Mouse (Mus musculus) heart, embryonic 14.5 days (tissue): ENCODE measurements at regions not wholly inside any gene's neighbourhood (a gene's known extent, or its start where the extent isn't known, plus 50 kb on each side); places are given as distances from the start of the nearest gene placed in this dataset.

Experiments
- ATAC-seq: fragments of 200-750 bp; cut with Nextera tagmentation; 2 replicates; pipeline ENCODE4 v1.8.0; 2017; ENCODE audit warnings: low read depth, moderate TSS enrichment; ENCODE audit not compliant: insufficient number of reproducible peaks, insufficient read depth, low FRiP score
- H3K27ac ChIP-seq, 2 experiments: fragments of 200-500 bp in 1 of 2; fragments of 300-500 bp in 1 of 2; sonication (generic) in 1 of 2; replicated peaks in 1 of 2; 2 replicates each; pipeline ENCODE4 v1.5.1; 2012 to 2014; ENCODE audit warnings: low read depth in 2 of 2, low read length in 2 of 2, control low read depth in 1 of 2, mild to moderate bottlenecking in 1 of 2, mixed read lengths in 1 of 2; ENCODE audit not compliant: control insufficient read depth in 1 of 2, insufficient read depth in 1 of 2
- H3K27me3 ChIP-seq: fragments of 300-500 bp; sonication (generic); 2 replicates; pipeline ENCODE4 v1.6.1; 2014; ENCODE audit warnings: mild to moderate bottlenecking, low read length, control low read depth; ENCODE audit not compliant: control insufficient read depth, insufficient read depth
- H3K36me3 ChIP-seq: fragments of 300-500 bp; sonication (generic); 2 replicates; pipeline ENCODE4 v1.6.1; 2014; ENCODE audit warnings: mild to moderate bottlenecking, control low read depth, low read length, mixed read lengths; ENCODE audit not compliant: control insufficient read depth, insufficient read depth
- H3K4me1 ChIP-seq, 2 experiments: fragments of 200-500 bp in 1 of 2; fragments of 300-500 bp in 1 of 2; sonication (generic) in 1 of 2; 2 replicates each; pipeline ENCODE4 v1.6.1; 2012 to 2014; ENCODE audit warnings: low read length in 2 of 2, control low read depth in 1 of 2, mixed read lengths in 1 of 2; ENCODE audit not compliant: control insufficient read depth in 2 of 2, insufficient read depth in 2 of 2
- H3K4me2 ChIP-seq: fragments of 300-500 bp; sonication (generic); 2 replicates; pipeline ENCODE4 v1.6.1; 2014; ENCODE audit warnings: mild to moderate bottlenecking, low read length
- H3K4me3 ChIP-seq, 2 experiments: fragments of 200-500 bp in 1 of 2; fragments of 300-500 bp in 1 of 2; sonication (generic) in 1 of 2; 2 replicates each; pipeline ENCODE4 v1.5.1; 2012 to 2014; ENCODE audit warnings: low read length in 2 of 2, mild to moderate bottlenecking in 2 of 2, control low read depth in 1 of 2, low read depth in 1 of 2, moderate library complexity in 1 of 2; ENCODE audit not compliant: control insufficient read depth in 1 of 2, insufficient read depth in 1 of 2
- H3K9ac ChIP-seq: fragments of 300-500 bp; sonication (generic); 2 replicates; pipeline ENCODE4 v1.6.1; 2014; ENCODE audit warnings: mild to moderate bottlenecking, low read length
- H3K9me3 ChIP-seq: fragments of 300-500 bp; sonication (generic); 2 replicates; pipeline ENCODE4 v1.6.1; 2016; ENCODE audit warnings: low read length, control low read depth; ENCODE audit not compliant: control insufficient read depth
- WGBS: fragments of 180-500 bp; shearing (Covaris S2); extraction: QIAGEN DNeasy Blood & Tissue Kit; methylation state at CpG from one replicate; pipeline ENCODE4 v1.1.7; 2014; 5-methylcytosine and 5-hydroxymethylcytosine counted together

DNA sequence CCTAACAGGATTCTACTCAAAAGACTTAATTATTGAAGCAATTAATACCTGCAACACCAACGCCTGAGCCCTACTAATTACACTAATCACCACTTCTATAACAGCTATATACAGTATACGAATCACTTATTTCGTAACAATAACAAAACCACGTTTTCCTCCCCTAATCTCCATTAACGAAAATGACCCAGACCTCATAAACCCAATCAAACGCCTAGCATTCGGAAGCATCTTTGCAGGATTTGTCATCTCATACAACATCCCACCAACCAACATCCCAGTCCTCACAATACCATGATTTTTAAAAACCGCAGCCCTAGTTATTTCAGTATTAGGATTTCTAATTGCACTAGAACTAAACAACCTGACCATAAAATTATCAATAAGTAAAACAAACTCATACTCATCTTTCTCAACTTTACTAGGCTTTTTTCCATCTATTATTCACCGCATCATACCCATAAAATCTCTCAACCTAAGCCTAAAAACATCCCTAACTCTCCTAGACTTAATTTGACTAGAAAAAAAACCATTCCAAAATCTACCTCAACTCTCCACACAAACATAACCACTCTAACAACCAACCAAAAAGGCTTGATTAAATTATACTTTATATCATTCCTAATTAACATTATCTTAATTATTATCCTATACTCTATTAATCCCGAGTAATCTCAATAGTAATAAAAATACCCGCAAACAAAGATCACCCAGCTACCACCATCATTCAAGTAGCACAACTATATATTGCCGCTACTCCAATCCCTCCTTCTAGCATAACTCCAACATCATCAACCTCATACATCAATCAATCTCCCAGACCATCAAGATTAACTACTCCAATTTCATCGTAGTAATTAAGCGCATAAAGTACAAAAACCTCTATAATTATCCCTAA is 830.9 kb upstream of the Tyrp1 start:
- ATAC-seq = peak; percentile 100
- 0 out of 2 replicates have a peak, but pooled peaks cover 2% of the 10 kb centered on the region for H3K9me3 ChIP-seq
- H3K27ac ChIP-seq = no peak overlapping the region
- no peak overlapping the region for H3K9ac ChIP-seq
- H3K27me3 ChIP-seq = no peaks in the 10 kb centered on the region
- no peaks in the 10 kb centered on the region for H3K36me3 ChIP-seq
- no peak overlapping the region for H3K4me2 ChIP-seq
- H3K4me3 ChIP-seq = no peak overlapping the region
- WGBS = 82% methylated on average over 14 of the region's 14 CpGs
- no peaks in the 10 kb centered on the region for H3K4me1 ChIP-seq

DNA sequence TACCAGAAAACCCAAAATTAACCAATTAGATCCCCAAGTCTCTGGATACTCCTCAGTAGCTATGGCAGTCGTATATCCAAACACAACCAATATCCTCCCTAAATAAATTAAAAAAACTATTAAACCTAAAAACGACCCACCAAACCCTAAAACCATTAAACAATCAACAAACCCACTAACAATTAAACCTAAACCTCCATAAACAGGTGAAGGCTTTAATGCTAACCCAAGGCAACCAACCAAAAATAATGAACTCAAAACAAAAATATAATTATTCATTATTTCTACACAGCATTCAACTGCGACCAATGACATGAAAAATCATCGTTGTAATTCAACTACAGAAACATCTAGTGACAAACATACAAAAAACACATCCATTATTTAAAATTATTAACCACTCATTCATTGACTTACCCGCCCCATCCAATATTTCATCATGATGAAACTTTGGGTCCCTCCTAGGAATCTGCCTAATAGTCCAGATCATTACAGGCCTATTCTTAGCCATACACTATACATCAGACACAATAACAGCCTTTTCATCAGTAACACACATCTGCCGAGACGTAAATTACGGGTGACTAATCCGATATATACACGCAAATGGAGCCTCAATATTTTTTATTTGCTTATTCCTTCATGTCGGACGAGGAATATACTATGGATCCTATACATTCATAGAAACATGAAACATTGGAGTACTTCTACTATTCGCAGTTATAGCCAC is 830.1 kb upstream of the Tyrp1 start:
- no peak overlapping the region for H3K27ac ChIP-seq
- 77% methylated on average over 13 of the region's 13 CpGs for WGBS
- ATAC-seq = peak; percentile 92

GRCm38 (mm10) chr4:80004366-80004700 is 829.6 kb upstream of the Tyrp1 start:
- H3K9ac ChIP-seq = no peak overlapping the region
- 65% methylated on average over 4 of the region's 4 CpGs for WGBS

More for the DNA sequence above, 830.1 kb upstream of the Tyrp1 start:
- Histone ChIP-seq H3K4me2 (no peak overlapping the region), H3K36me3 (no peaks in the 10 kb centered on the region), H3K9me3 (0 out of 2 replicates have a peak, but pooled peaks cover 2% of the 10 kb centered on the region), H3K4me3 (no peak overlapping the region), H3K9ac (no peak overlapping the region), H3K27me3 (no peaks in the 10 kb centered on the region), H3K4me1 (no peaks in the 10 kb centered on the region)

GRCm38 (mm10) chr4:80004788-80005187 is 829.1 kb upstream of the Tyrp1 start:
- no peak overlapping the region for H3K27ac ChIP-seq
- ATAC-seq = no peak
- no peak overlapping the region for H3K4me3 ChIP-seq
- no peaks in the 10 kb centered on the region for H3K27me3 ChIP-seq
- WGBS = 85% methylated on average over 4 of the region's 4 CpGs
- no peaks in the 10 kb centered on the region for H3K9me3 ChIP-seq
- H3K9ac ChIP-seq = no peak overlapping the region
- H3K4me2 ChIP-seq = no peak overlapping the region
- H3K4me1 ChIP-seq = no peaks in the 10 kb centered on the region
- H3K36me3 ChIP-seq = no peaks in the 10 kb centered on the region

More at GRCm38 (mm10) chr4:80004366-80004700, 829.6 kb upstream of the Tyrp1 start:
- Histone ChIP-seq H3K9me3 (0 out of 2 replicates have a peak, but pooled peaks cover 2% of the 10 kb centered on the region), H3K36me3 (no peaks in the 10 kb centered on the region), H3K27ac (no peak overlapping the region), H3K4me3 (no peak overlapping the region), H3K4me1 (no peaks in the 10 kb centered on the region), H3K4me2 (no peak overlapping the region), H3K27me3 (no peaks in the 10 kb centered on the region)
- no peak for ATAC-seq

DNA sequence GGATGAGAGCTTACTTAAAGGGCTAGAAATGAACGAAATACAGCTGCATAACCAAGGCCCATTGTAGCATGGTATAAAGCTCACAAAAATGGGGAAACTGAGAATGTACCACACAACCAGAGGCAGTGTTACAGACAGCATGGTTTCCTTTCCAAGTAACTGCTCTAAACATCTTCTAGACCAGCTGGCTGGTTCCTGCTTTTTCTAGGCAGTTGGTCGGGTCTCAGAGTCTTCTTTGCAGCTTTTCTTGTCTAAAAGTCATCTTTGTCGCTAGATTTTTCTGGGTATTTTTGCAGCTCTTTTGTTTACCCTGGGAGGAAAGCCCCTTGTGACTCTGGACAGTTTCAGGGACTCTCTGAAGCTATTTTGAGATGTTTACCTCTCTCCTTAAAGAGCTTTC is 806.0 kb upstream of the Tyrp1 start:
- ATAC-seq = no peak
- Histone ChIP-seq H3K36me3 (no peaks in the 10 kb centered on the region), H3K27ac (no peak overlapping the region), H3K4me3 (no peak overlapping the region), H3K9me3 (no peaks in the 10 kb centered on the region), H3K4me2 (no peak overlapping the region), H3K27me3 (no peaks in the 10 kb centered on the region), H3K9ac (no peak overlapping the region), H3K4me1 (no peaks in the 10 kb centered on the region)
- WGBS = 54% methylated on average over 3 of the region's 3 CpGs

DNA sequence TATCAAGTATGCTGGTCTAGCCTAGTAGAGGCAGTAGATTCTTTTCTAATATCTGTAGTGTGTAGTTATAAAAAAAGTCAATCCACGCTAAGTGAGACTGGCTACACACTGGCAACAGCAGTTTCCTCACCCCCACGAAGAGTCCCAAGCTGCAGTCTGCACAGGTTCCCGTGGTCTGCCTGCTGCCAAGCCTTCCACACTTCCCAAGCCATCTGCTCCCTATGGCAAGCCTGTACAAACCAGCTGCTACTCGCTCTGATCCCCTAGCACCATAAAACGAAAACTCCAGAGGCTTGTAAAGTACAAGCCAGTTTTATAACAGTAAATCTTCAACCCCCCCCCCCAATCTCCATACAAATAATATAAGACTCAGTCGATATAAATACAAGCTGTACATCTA is 786.0 kb upstream of the Tyrp1 start:
- Histone ChIP-seq H3K4me1 (no peaks in the 10 kb centered on the region), H3K4me3 (no peak overlapping the region), H3K27ac (no peak overlapping the region), H3K9ac (no peak overlapping the region), H3K4me2 (no peak overlapping the region), H3K27me3 (no peaks in the 10 kb centered on the region), H3K9me3 (no peaks in the 10 kb centered on the region), H3K36me3 (no peaks in the 10 kb centered on the region)
- WGBS = 74% methylated on average over 6 of the region's 6 CpGs
- no peak for ATAC-seq
